Mouse (Mus musculus) intestine, embryonic 14.5 days (tissue): ENCODE measurements around the gene Naalad2. TPM values are rescaled to one million over a fixed set of nuclear protein-coding genes. Genes with fewer than 3 reads are reported as not detected.
"Not testable (repeated sequence)": the region's sequence is repeated elsewhere in the genome, so short reads cannot be mapped to it uniquely, and the experiment has no call there.

Experiments used
- ATAC-seq: fragments of 200-750 bp; cut with Nextera tagmentation; replicated peaks from 2 replicates; pipeline ENCODE4 v1.8.0; 2017; ENCODE audit warnings: low read depth, moderate number of reproducible peaks, moderate TSS enrichment, moderate library complexity; ENCODE audit not compliant: low FRiP score, low TSS enrichment
- DNase-seq: peaks from one replicate; pipeline ENCODE4 v3.0.0-alpha.2; 2018; ENCODE audit warnings: low spot score
- H3K27ac ChIP-seq: fragments of 300-500 bp; sonication (generic); 2 replicates; pipeline ENCODE4 v1.5.1; 2014; ENCODE audit warnings: low read depth, mild to moderate bottlenecking, control low read depth
- H3K27me3 ChIP-seq: fragments of 300-500 bp; sonication (generic); replicated peaks from 2 replicates; pipeline ENCODE4 v1.6.1; 2014; ENCODE audit warnings: low read length, control low read depth; ENCODE audit not compliant: control insufficient read depth, insufficient read depth
- H3K36me3 ChIP-seq: fragments of 300-500 bp; sonication (generic); 2 replicates; pipeline ENCODE4 v1.6.1; 2014; ENCODE audit warnings: low read length, control low read depth; ENCODE audit not compliant: control insufficient read depth, insufficient read depth
- H3K4me1 ChIP-seq: fragments of 300-500 bp; sonication (generic); replicated peaks from 2 replicates; pipeline ENCODE4 v1.6.1; 2014; ENCODE audit warnings: low read length, control low read depth, mixed read lengths; ENCODE audit not compliant: control insufficient read depth, insufficient read depth
- H3K4me2 ChIP-seq: fragments of 300-500 bp; sonication (generic); 2 replicates; pipeline ENCODE4 v1.6.1; 2014; ENCODE audit warnings: low read length
- H3K4me3 ChIP-seq: fragments of 300-500 bp; sonication (generic); 2 replicates; pipeline ENCODE4 v1.5.1; 2014; ENCODE audit warnings: low read depth, low read length, control low read depth, mixed read lengths
- H3K9ac ChIP-seq: fragments of 300-500 bp; sonication (generic); 2 replicates; pipeline ENCODE4 v1.6.1; 2014; ENCODE audit warnings: mild to moderate bottlenecking, low read length
- H3K9me3 ChIP-seq: fragments of 300-500 bp; sonication (generic); 2 replicates; pipeline ENCODE4 v1.6.1; 2016; ENCODE audit warnings: low read length, control low read depth; ENCODE audit not compliant: control insufficient read depth
- WGBS: fragments of 180-500 bp; shearing (Covaris S2); extraction: QIAGEN DNeasy Blood & Tissue Kit; methylation state at CpG from one replicate; pipeline ENCODE4 v1.1.7; 2014; 5-methylcytosine and 5-hydroxymethylcytosine counted together
- polyA plus RNA-seq: library from polyadenylated mRNA; unstranded; fragments of >200 nt; fragmentation: Nextera tagmentation; extraction: Ambion mirVana; gene quantifications from 2 replicates; pipeline ENCODE4 v1.2.1, GENCODE M21; 2014

Naalad2 gene
- polyA plus RNA-seq = 4.3 TPM in 2 replicates

GRCm38 (mm10) chr9:18402895-18403294, at the start of gene Naalad2:
Gene Naalad2, minus strand, starts transcription at chr9:18402995.
- ATAC-seq, H3K4me2 ChIP-seq, H3K27ac ChIP-seq, H3K27me3 ChIP-seq, H3K36me3 ChIP-seq, H3K4me1 ChIP-seq, H3K9me3 ChIP-seq, H3K4me3 ChIP-seq, DNase-seq, H3K9ac ChIP-seq: not testable (repeated sequence)
- WGBS = 84% methylated on average over 2 of the region's 2 CpGs

GRCm38 (mm10) chr9:18431687-18432086, 28.9 kb upstream of the Naalad2 start:
- Histone ChIP-seq H3K27ac (no peak overlapping the region), H3K9me3 (no peaks in the 10 kb centered on the region), H3K4me3 (no peak overlapping the region), H3K4me1 (no peaks in the 10 kb centered on the region), H3K27me3 (no peaks in the 10 kb centered on the region), H3K36me3 (no peaks in the 10 kb centered on the region), H3K4me2 (no peak overlapping the region), H3K9ac (no peak overlapping the region)
- 74% methylated on average over 10 of the region's 10 CpGs for WGBS
- DNase-seq (no peak), ATAC-seq (no peak)

- DNase-seq (no peak), ATAC-seq (no peak)
- no peak within 1 kb of the TSS for H3K9ac ChIP-seq
- H3K9me3 ChIP-seq = no peaks in the 10 kb centered on the region
- no peaks in the 10 kb centered on the region for H3K36me3 ChIP-seq
- H3K27me3 ChIP-seq = no peaks in the 10 kb centered on the region
- no peak within 1 kb of the TSS for H3K4me2 ChIP-seq
- no peak within 1 kb of the TSS for H3K4me3 ChIP-seq
- H3K4me1 ChIP-seq = no peaks in the 10 kb centered on the region
- no peak within 1 kb of the TSS for H3K27ac ChIP-seq
Measured at GRCm38 (mm10) chr9:18430354-18430753, 27.6 kb upstream of the Naalad2 start, which contains the start of gene Mbd3l2. Gene Mbd3l2, plus strand, starts transcription at chr9:18430654.

GRCm38 (mm10) chr9:18412371-18412770, 9.6 kb upstream of the Naalad2 start:
- not testable (repeated sequence) for H3K27ac ChIP-seq, H3K9ac ChIP-seq, H3K9me3 ChIP-seq, ATAC-seq, DNase-seq, H3K4me1 ChIP-seq, H3K27me3 ChIP-seq, H3K36me3 ChIP-seq, H3K4me3 ChIP-seq, H3K4me2 ChIP-seq
- WGBS = 87% methylated on average over 4 of the region's 4 CpGs

GRCm38 (mm10) chr9:18404118-18404517, 1.3 kb upstream of the Naalad2 start, which contains the start of gene Ubtfl1:
Gene Ubtfl1, plus strand, starts transcription at chr9:18404418.
- DNase-seq (no peak), ATAC-seq (no peak)
- H3K4me2 ChIP-seq = no peak within 1 kb of the TSS
- H3K9ac ChIP-seq = no peak within 1 kb of the TSS
- no peaks in the 10 kb centered on the region for H3K9me3 ChIP-seq
- no peak within 1 kb of the TSS for H3K27ac ChIP-seq
- H3K36me3 ChIP-seq = no peaks in the 10 kb centered on the region
- no peaks in the 10 kb centered on the region for H3K4me1 ChIP-seq
- no peaks in the 10 kb centered on the region for H3K27me3 ChIP-seq
- 61% methylated on average over 1 of the region's 1 CpGs for WGBS
- H3K4me3 ChIP-seq = no peak within 1 kb of the TSS

- Histone ChIP-seq H3K27ac (no peak overlapping the region), H3K9me3 (no peaks in the 10 kb centered on the region), H3K9ac (no peak overlapping the region), H3K36me3 (no peaks in the 10 kb centered on the region), H3K4me2 (no peak overlapping the region), H3K4me1 (no peaks in the 10 kb centered on the region), H3K27me3 (no peaks in the 10 kb centered on the region), H3K4me3 (no peak overlapping the region)
- 82% methylated on average over 1 of the region's 1 CpGs for WGBS
- ATAC-seq (no peak), DNase-seq (no peak)
Measured at GRCm38 (mm10) chr9:18399629-18400028, 3.2 kb downstream of the Naalad2 start.

GRCm38 (mm10) chr9:18385782-18386181, 17.0 kb downstream of the Naalad2 start:
- H3K9ac ChIP-seq = no peak overlapping the region
- H3K27ac ChIP-seq = no peak overlapping the region
- H3K4me3 ChIP-seq = no peak overlapping the region
- ATAC-seq (no peak), DNase-seq (no peak)
- H3K4me2 ChIP-seq = peak overlapping the region; percentile 13; the same call in 1 of the 2 replicates
- H3K4me1 ChIP-seq = no peaks in the 10 kb centered on the region
- no peaks in the 10 kb centered on the region for H3K9me3 ChIP-seq
- H3K27me3 ChIP-seq = no peaks in the 10 kb centered on the region
- 22% methylated on average over 6 of the region's 6 CpGs for WGBS
- no peaks in the 10 kb centered on the region for H3K36me3 ChIP-seq

- not testable (repeated sequence) for H3K4me1 ChIP-seq, H3K4me2 ChIP-seq, H3K9ac ChIP-seq, H3K9me3 ChIP-seq, H3K4me3 ChIP-seq, H3K27ac ChIP-seq, ATAC-seq, H3K36me3 ChIP-seq, DNase-seq, H3K27me3 ChIP-seq
- 73% methylated on average over 1 of the region's 1 CpGs for WGBS
Measured at GRCm38 (mm10) chr9:18373026-18373425, 29.8 kb downstream of the Naalad2 start.

- H3K9me3 ChIP-seq = no peaks in the 10 kb centered on the region
- H3K4me1 ChIP-seq = no peaks in the 10 kb centered on the region
- peaks cover 19% of the 10 kb centered on the region; the same call in 1 of the 2 replicates for H3K36me3 ChIP-seq
- H3K9ac ChIP-seq = no peak overlapping the region
- H3K4me3 ChIP-seq = no peak overlapping the region
- 93% methylated on average over 3 of the region's 3 CpGs for WGBS
- no peaks in the 10 kb centered on the region for H3K27me3 ChIP-seq
- no peak for ATAC-seq
- no peak overlapping the region for H3K27ac ChIP-seq
- DNase-seq = no peak
- H3K4me2 ChIP-seq = no peak overlapping the region
Measured at GRCm38 (mm10) chr9:18319990-18320389, 82.8 kb downstream of the Naalad2 start.
